Mouse (Mus musculus) stomach, adult 2 months (tissue): ENCODE data around the gene Dcp1b. TPM values are rescaled to one million over a fixed set of nuclear protein-coding genes. Genes with fewer than 3 reads are reported as not detected.

Experiments
- polyA plus RNA-seq: library from polyadenylated mRNA; depleted of rRNA; stranded (reverse); fragments of >200 nt; gene quantifications from 2 replicates; pipeline ENCODE4 v1.2.3, GENCODE M21; 2012; rRNA removed

Dcp1b gene
- 8.5 and 9.4 TPM in 2 replicates for polyA plus RNA-seq

DNA sequence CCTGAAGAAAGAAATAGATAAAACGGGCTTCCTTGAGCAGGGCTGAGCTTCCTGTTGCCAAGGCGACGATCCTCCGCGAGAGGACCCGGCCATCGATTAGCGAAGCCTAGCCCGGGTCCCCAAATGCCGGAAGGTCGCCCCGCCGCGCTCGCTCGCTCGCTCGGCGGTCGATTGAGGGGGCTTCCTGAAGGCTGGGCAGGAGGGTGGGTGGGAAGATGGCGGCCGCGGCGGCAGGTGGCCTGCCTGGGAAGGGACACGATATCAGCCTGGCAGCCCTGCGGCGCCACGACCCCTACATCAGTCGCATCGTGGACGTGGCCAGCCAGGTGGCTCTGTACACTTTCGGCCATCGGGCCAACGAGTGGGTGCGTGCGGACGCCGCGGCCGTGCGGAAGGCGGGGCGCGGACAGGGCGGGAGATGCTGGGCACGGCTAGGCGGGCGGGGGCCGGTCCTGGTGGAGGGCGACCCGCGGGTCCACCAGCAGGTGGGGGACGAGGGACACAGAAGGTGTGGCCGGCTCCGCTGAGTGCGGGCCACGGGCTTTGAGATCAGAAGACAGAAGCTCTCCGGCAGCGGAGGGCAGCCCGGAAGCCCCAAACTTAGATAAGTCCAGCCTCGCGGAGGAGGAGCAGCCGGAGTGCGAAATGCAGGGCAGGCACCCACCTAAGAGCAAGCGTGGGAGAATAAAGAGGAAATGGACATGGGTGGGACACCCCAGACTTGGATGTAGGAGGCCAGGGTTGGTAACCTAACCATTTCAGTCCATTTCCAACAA lies at the start of gene Dcp1b:
Gene Dcp1b, plus strand, starts transcription at position 176 of the 776 bp plus-strand sequence.

DNA sequence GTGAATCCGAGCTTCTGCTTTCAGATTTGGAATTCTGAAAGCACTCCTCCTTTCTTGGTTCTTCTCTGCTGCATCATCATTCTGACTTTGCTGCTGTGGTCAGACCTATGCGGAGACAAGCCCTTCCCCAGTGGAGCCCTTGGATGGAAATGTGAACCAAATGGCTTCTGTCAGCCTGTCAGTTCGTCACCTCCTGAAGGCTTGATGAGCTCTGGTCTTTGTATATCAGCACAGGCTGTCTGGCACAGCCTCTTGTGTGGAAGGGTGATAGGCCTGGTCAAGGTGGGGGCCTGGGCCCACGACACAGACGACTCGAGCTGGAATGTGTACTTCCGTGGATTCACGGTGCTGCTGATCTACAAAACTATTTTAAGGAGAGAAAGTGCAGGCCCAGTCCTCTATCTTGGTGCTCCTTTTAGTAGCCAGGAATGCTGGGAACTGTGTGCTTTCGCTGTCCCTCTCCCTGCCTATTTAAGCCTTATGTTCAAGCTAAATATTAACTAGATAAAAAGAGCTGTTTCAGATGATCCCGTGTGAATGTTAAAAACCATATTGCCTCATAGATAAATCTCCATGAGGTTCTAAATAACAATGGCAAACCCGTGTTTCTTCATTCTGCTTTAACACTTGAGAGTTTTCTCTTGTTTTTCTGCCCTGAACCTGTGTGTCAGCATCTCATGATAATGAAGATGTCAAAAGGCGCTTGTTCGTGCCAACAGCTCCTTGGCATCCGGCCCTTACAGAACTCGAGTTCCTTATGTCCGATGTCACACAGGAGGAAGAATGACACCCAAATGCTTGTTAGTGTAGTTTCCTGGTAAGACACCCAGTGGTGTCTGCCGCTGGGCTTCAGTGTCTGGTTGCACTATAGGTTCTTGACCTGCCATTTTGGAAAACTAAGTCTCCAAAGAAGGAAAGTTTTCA lies 21.6 kb downstream of the Dcp1b start, which contains the start of gene Cacna1c:
Gene Cacna1c, minus strand, starts transcription at position 37 of the 924 bp plus-strand sequence.

GRCm38 (mm10) chr6:119236241-119236640 lies 61.2 kb downstream of the Dcp1b start, which contains the start of gene Cacna2d4:
Gene Cacna2d4, plus strand, starts transcription at chr6:119236526.

Other genes with a start within 250 kb of the Dcp1b start
- 2.8 and 3.5 TPM in 2 replicates for gene Cacna1c, start 21.2 kb downstream of the Dcp1b start, polyA plus RNA-seq
- gene Cacna2d4, start 61.3 kb downstream of the Dcp1b start, polyA plus RNA-seq: 0.42 and 0.57 TPM in 2 replicates
- 0.11 and 0.24 TPM in 2 replicates for gene Lrtm2, start 155.5 kb downstream of the Dcp1b start, polyA plus RNA-seq
- 35.6 and 39.2 TPM in 2 replicates for gene Adipor2, start 242.5 kb downstream of the Dcp1b start, polyA plus RNA-seq